Mouse (Mus musculus): ENCODE results near the gene Sugct. TPM values are rescaled to one million over a fixed set of nuclear protein-coding genes. Genes with fewer than 3 reads are reported as not detected.
A peak's percentile ranks its signal among the peaks of the same experiment; 100 is the strongest.

Gene Sugct
- polyA plus RNA-seq, 1 experiment from 2014 or later = 6.0 TPM

- Histone ChIP-seq H3K4me2 (ENCODE audit: low read length) (0 out of 2 replicates have a peak overlapping the region, but pooled peaks have one; percentile 16), H3K9ac (ENCODE audit: low read length) (no peak overlapping the region), H3K4me1 (ENCODE audit: control insufficient read depth in 2 of 2, insufficient read depth in 2 of 2, low read length in 2 of 2) (peaks cover 6 to 18% of the 10 kb centered on the region in 2 experiments), H3K27me3 (ENCODE audit: control insufficient read depth, insufficient read depth, low read length) (no peaks in the 10 kb centered on the region), H3K27ac (replicated peaks in 1 of 2; ENCODE audit: control insufficient read depth in 1 of 2, insufficient read depth in 1 of 2, low read depth in 2 of 2, low read length in 2 of 2) (peak overlapping the region; percentile 4 to 65; a peak in 1 of 4 replicates), H3K36me3 (ENCODE audit: control insufficient read depth, insufficient read depth, low read length) (no peaks in the 10 kb centered on the region), H3K4me3 (ENCODE audit: control insufficient read depth in 1 of 2, insufficient read depth in 1 of 2, low read depth in 1 of 2, low read length in 2 of 2) (no peak overlapping the region), H3K9me3 (ENCODE audit: control insufficient read depth, low read length) (no peaks in the 10 kb centered on the region)
- WGBS = 39% methylated on average over 3 of the region's 3 CpGs
- ATAC-seq (ENCODE audit: insufficient number of reproducible peaks, insufficient read depth, low FRiP score, low read depth) = no peak
These were observed 404.3 kb downstream of the Sugct start for GRCm38 (mm10) chr13:17291057-17291456.

DNA sequence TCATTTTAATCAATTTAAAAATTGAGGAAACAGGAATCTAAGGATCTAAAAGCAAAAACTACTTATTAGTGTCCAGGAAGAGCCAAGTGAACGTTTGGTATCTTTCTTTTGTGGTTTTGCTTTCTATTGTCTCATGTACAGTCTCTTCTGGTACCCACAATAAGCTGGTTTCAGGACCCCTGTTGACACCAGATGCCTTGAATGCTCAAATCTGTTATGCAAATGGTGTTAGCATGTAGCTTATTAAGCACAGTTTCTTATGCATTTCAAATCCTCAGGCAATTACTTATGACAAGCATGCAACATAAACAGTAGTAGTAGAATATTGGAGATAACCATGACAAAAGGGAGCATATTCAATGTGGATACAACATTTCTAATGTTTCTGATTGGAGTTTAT lies 407.0 kb downstream of the Sugct start:
- no peak overlapping the region for H3K4me2 ChIP-seq (ENCODE audit: low read length)
- no peak overlapping the region for H3K9ac ChIP-seq (ENCODE audit: low read length)
- WGBS = 46% methylated on average over 1 of the region's 1 CpGs
- H3K36me3 ChIP-seq (ENCODE audit: control insufficient read depth, insufficient read depth, low read length) = no peaks in the 10 kb centered on the region
- H3K27me3 ChIP-seq (ENCODE audit: control insufficient read depth, insufficient read depth, low read length) = no peaks in the 10 kb centered on the region
- H3K27ac ChIP-seq (replicated peaks in 1 of 2; ENCODE audit: control insufficient read depth in 1 of 2, insufficient read depth in 1 of 2, low read depth in 2 of 2, low read length in 2 of 2) = no peak overlapping the region
- peaks cover 6 to 18% of the 10 kb centered on the region in 2 experiments for H3K4me1 ChIP-seq (ENCODE audit: control insufficient read depth in 2 of 2, insufficient read depth in 2 of 2, low read length in 2 of 2)
- no peak overlapping the region for H3K4me3 ChIP-seq (ENCODE audit: control insufficient read depth in 1 of 2, insufficient read depth in 1 of 2, low read depth in 1 of 2, low read length in 2 of 2)
- H3K9me3 ChIP-seq (ENCODE audit: control insufficient read depth, low read length) = no peaks in the 10 kb centered on the region
- ATAC-seq (ENCODE audit: insufficient number of reproducible peaks, insufficient read depth, low FRiP score, low read depth) = no peak

DNA sequence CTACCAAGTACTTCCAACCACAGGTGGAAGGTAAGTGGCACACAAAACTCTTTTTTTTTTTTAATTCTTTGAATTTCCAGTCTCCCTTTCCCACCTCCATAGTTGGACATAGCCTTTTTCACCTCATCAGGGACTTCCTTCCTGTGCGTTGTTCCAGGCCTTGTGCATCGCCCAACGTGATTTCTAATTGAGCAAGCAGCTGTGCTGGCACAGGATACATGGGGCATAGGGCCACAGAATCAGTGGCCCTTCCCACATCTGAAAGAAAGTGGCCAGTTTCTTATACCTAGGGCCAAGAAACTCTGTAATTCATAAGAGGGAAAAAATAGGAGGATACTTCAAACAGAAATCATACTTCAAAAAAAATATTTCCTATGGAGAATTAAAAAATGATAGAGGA lies 449.4 kb downstream of the Sugct start:
- H3K4me1 ChIP-seq (ENCODE audit: control insufficient read depth in 2 of 2, insufficient read depth in 2 of 2, low read length in 2 of 2) = no peaks in the 10 kb centered on the region
- no peak overlapping the region for H3K4me3 ChIP-seq (ENCODE audit: control insufficient read depth in 1 of 2, insufficient read depth in 1 of 2, low read depth in 1 of 2, low read length in 2 of 2)
- 75% methylated on average over 3 of the region's 3 CpGs for WGBS
- no peaks in the 10 kb centered on the region for H3K9me3 ChIP-seq (ENCODE audit: control insufficient read depth, low read length)
- H3K27me3 ChIP-seq (ENCODE audit: control insufficient read depth, insufficient read depth, low read length) = no peaks in the 10 kb centered on the region
- H3K4me2 ChIP-seq (ENCODE audit: low read length) = no peak overlapping the region
- no peak overlapping the region for H3K9ac ChIP-seq (ENCODE audit: low read length)
- ATAC-seq (ENCODE audit: insufficient number of reproducible peaks, insufficient read depth, low FRiP score, low read depth) = no peak
- H3K27ac ChIP-seq (replicated peaks in 1 of 2; ENCODE audit: control insufficient read depth in 1 of 2, insufficient read depth in 1 of 2, low read depth in 2 of 2, low read length in 2 of 2) = no peak overlapping the region
- H3K36me3 ChIP-seq (ENCODE audit: control insufficient read depth, insufficient read depth, low read length) = no peaks in the 10 kb centered on the region

DNA sequence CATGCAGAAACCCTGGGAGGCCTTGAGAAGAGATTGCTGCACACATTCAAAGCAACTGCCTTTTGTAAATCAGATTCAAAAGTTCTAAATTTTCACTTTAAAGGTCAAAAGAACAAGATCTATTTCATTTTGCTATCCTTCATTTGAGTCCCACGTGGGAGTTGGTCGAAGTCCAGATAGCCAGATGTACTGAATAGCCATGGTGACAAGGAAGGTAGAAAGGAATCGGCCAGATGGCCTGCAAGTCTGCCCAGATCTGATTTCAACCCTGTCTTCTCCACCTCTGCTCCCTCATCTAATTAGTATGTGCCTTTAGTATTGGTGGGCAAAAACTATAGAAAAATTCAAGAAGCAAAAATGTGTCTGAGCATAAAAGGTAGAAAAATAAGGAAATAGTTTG lies 478.8 kb downstream of the Sugct start:
- no peaks in the 10 kb centered on the region for H3K36me3 ChIP-seq (ENCODE audit: control insufficient read depth, insufficient read depth, low read length)
- WGBS = 53% methylated on average over 3 of the region's 3 CpGs
- no peak for ATAC-seq (ENCODE audit: insufficient number of reproducible peaks, insufficient read depth, low FRiP score, low read depth)

DNA sequence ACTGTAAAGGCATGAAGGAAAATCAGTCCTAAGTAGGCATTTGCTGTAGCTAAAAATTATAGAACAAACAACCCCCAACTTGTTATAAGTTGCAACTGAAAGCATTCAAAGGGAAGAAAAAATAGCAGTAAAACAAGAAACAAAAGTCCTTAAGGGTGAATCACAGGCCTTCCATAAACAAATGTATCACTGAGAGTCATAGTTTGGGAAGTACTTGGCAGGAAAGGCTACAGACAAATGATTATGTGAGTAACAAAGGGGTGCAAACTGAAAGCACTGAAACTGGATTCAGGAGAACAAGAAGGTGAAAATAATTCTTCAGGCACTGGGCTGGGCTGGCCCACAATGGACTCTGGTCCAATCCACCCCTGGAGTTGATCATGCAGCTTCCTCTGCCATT lies 482.7 kb downstream of the Sugct start:
- Histone ChIP-seq H3K36me3 (ENCODE audit: control insufficient read depth, insufficient read depth, low read length) (no peaks in the 10 kb centered on the region), H3K27me3 (ENCODE audit: control insufficient read depth, insufficient read depth, low read length) (no peaks in the 10 kb centered on the region), H3K9ac (ENCODE audit: low read length) (no peak overlapping the region), H3K9me3 (ENCODE audit: control insufficient read depth, low read length) (no peaks in the 10 kb centered on the region), H3K4me1 (ENCODE audit: control insufficient read depth in 2 of 2, insufficient read depth in 2 of 2, low read length in 2 of 2) (no peaks in the 10 kb centered on the region), H3K27ac (replicated peaks in 1 of 2; ENCODE audit: control insufficient read depth in 1 of 2, insufficient read depth in 1 of 2, low read depth in 2 of 2, low read length in 2 of 2) (no peak overlapping the region), H3K4me2 (ENCODE audit: low read length) (no peak overlapping the region), H3K4me3 (ENCODE audit: control insufficient read depth in 1 of 2, insufficient read depth in 1 of 2, low read depth in 1 of 2, low read length in 2 of 2) (no peak overlapping the region)
- ATAC-seq (ENCODE audit: insufficient number of reproducible peaks, insufficient read depth, low FRiP score, low read depth) = no peak

More for the DNA sequence above, 478.8 kb downstream of the Sugct start:
- Histone ChIP-seq H3K9me3 (ENCODE audit: control insufficient read depth, low read length) (no peaks in the 10 kb centered on the region), H3K27me3 (ENCODE audit: control insufficient read depth, insufficient read depth, low read length) (no peaks in the 10 kb centered on the region), H3K27ac (replicated peaks in 1 of 2; ENCODE audit: control insufficient read depth in 1 of 2, insufficient read depth in 1 of 2, low read depth in 2 of 2, low read length in 2 of 2) (no peak overlapping the region), H3K4me2 (ENCODE audit: low read length) (no peak overlapping the region), H3K4me3 (ENCODE audit: control insufficient read depth in 1 of 2, insufficient read depth in 1 of 2, low read depth in 1 of 2, low read length in 2 of 2) (no peak overlapping the region), H3K4me1 (ENCODE audit: control insufficient read depth in 2 of 2, insufficient read depth in 2 of 2, low read length in 2 of 2) (no peaks in the 10 kb centered on the region), H3K9ac (ENCODE audit: low read length) (no peak overlapping the region)

- WGBS = 70% methylated on average over 3 of the region's 3 CpGs
- no peak for ATAC-seq (ENCODE audit: insufficient number of reproducible peaks, insufficient read depth, low FRiP score, low read depth)
- Histone ChIP-seq H3K9ac (ENCODE audit: low read length) (no peak overlapping the region), H3K9me3 (ENCODE audit: control insufficient read depth, low read length) (no peaks in the 10 kb centered on the region), H3K4me2 (ENCODE audit: low read length) (no peak overlapping the region), H3K4me1 (ENCODE audit: control insufficient read depth in 2 of 2, insufficient read depth in 2 of 2, low read length in 2 of 2) (peaks cover 0 to under 1% of the 10 kb centered on the region in 2 experiments; a peak in 2 of 4 replicates), H3K27ac (replicated peaks in 1 of 2; ENCODE audit: control insufficient read depth in 1 of 2, insufficient read depth in 1 of 2, low read depth in 2 of 2, low read length in 2 of 2) (no peak overlapping the region), H3K27me3 (ENCODE audit: control insufficient read depth, insufficient read depth, low read length) (no peaks in the 10 kb centered on the region), H3K4me3 (ENCODE audit: control insufficient read depth in 1 of 2, insufficient read depth in 1 of 2, low read depth in 1 of 2, low read length in 2 of 2) (no peak overlapping the region), H3K36me3 (ENCODE audit: control insufficient read depth, insufficient read depth, low read length) (no peaks in the 10 kb centered on the region)
These were observed 505.1 kb downstream of the Sugct start for GRCm38 (mm10) chr13:17190180-17190762.

- no peak overlapping the region for H3K9ac ChIP-seq (ENCODE audit: low read length)
- no peaks in the 10 kb centered on the region for H3K36me3 ChIP-seq (ENCODE audit: control insufficient read depth, insufficient read depth, low read length)
- no peaks in the 10 kb centered on the region for H3K9me3 ChIP-seq (ENCODE audit: control insufficient read depth, low read length)
- H3K4me1 ChIP-seq (ENCODE audit: control insufficient read depth in 2 of 2, insufficient read depth in 2 of 2, low read length in 2 of 2) = peaks cover 0 to 3% of the 10 kb centered on the region in 2 experiments; a peak in 2 of 4 replicates
- ATAC-seq (ENCODE audit: insufficient number of reproducible peaks, insufficient read depth, low FRiP score, low read depth) = no peak
- H3K4me3 ChIP-seq (ENCODE audit: control insufficient read depth in 1 of 2, insufficient read depth in 1 of 2, low read depth in 1 of 2, low read length in 2 of 2) = no peak overlapping the region
- no peak overlapping the region for H3K4me2 ChIP-seq (ENCODE audit: low read length)
- 40% methylated on average over 8 of the region's 8 CpGs for WGBS
- H3K27ac ChIP-seq (replicated peaks in 1 of 2; ENCODE audit: control insufficient read depth in 1 of 2, insufficient read depth in 1 of 2, low read depth in 2 of 2, low read length in 2 of 2) = no peak overlapping the region
- H3K27me3 ChIP-seq (ENCODE audit: control insufficient read depth, insufficient read depth, low read length) = no peaks in the 10 kb centered on the region
These were observed 510.1 kb downstream of the Sugct start for GRCm38 (mm10) chr13:17185253-17185652.

DNA sequence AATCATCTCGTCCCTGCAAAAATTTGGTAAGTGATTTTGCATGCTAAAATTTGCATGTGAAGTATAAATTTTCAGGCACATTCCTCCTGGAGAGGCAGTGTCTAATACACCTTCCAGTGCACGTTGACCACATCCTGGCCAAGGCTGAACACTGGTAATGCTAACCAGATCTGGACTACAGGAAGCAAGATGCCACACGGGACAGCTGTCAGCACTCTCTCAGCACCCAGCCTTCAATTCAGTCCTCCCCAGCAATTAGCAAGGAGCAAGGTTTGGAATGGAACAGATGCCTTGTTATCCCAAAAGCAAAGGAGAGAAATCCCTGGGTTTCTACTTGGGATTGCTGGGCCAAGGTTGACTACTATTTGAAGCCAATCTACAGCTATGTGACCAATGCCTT lies 529.4 kb downstream of the Sugct start:
- peaks cover 2 to 4% of the 10 kb centered on the region in 2 experiments; a peak in 2 of 4 replicates for H3K4me1 ChIP-seq (ENCODE audit: control insufficient read depth in 2 of 2, insufficient read depth in 2 of 2, low read length in 2 of 2)
- no peak overlapping the region for H3K4me2 ChIP-seq (ENCODE audit: low read length)
- H3K27ac ChIP-seq (replicated peaks in 1 of 2; ENCODE audit: control insufficient read depth in 1 of 2, insufficient read depth in 1 of 2, low read depth in 2 of 2, low read length in 2 of 2) = no peak overlapping the region
- H3K9me3 ChIP-seq (ENCODE audit: control insufficient read depth, low read length) = no peaks in the 10 kb centered on the region
- no peaks in the 10 kb centered on the region for H3K27me3 ChIP-seq (ENCODE audit: control insufficient read depth, insufficient read depth, low read length)
- no peak overlapping the region for H3K9ac ChIP-seq (ENCODE audit: low read length)
- H3K4me3 ChIP-seq (ENCODE audit: control insufficient read depth in 1 of 2, insufficient read depth in 1 of 2, low read depth in 1 of 2, low read length in 2 of 2) = no peak overlapping the region
- no peak for ATAC-seq (ENCODE audit: insufficient number of reproducible peaks, insufficient read depth, low FRiP score, low read depth)
- 26% methylated on average over 3 of the region's 3 CpGs for WGBS
- no peaks in the 10 kb centered on the region for H3K36me3 ChIP-seq (ENCODE audit: control insufficient read depth, insufficient read depth, low read length)
